Mouse (Mus musculus): Measurements from ENCODE around the gene Tmem88b. TPM values are rescaled to one million over a fixed set of nuclear protein-coding genes. Genes with fewer than 3 reads are reported as not detected.
A peak's percentile ranks its signal among the peaks of the same experiment; 100 is the strongest.
"Not testable (repeated sequence)": the region's sequence is repeated elsewhere in the genome, so short reads cannot be mapped to it uniquely, and the experiment has no call there.

Gene Tmem88b
- polyA plus RNA-seq, 1 experiment from 2014 or later = 0.85 TPM

DNA sequence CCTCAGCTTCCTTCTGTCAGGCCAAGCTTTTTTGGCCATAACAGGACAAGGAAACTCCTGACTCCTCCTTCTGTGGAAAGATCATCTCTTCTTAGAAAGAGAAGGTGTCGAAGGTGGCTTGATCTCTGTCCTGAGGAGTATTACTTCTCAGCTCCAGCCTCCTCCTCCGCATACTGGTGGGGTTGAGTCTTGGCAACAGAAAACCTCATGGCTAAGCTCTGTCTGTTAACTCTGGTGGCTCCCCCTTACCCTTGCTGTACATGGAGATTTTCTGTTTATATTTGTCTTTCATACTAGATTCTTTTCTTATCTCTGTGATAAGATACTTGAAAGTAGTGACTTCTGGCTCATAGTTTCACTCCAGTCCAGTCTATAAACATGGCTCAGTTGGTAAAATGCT, 8.1 kb upstream of the Tmem88b start:
- ATAC-seq = no peak
- no peak overlapping the region for H3K4me3 ChIP-seq (ENCODE audit: low read depth, low read length)
- no peak overlapping the region for H3K9ac ChIP-seq (ENCODE audit: low read depth, low read length)
- H3K9me3 ChIP-seq (replicated peaks; ENCODE audit: control insufficient read depth, low read length, poor library complexity, severe bottlenecking) = no peaks in the 10 kb centered on the region
- WGBS = 88% methylated on average over 2 of the region's 2 CpGs
- no peak overlapping the region for H3K4me2 ChIP-seq (ENCODE audit: low read length)
- H3K36me3 ChIP-seq (ENCODE audit: control insufficient read depth, insufficient read depth, low read length) = no peaks in the 10 kb centered on the region
- no peak overlapping the region for H3K27ac ChIP-seq (ENCODE audit: low read length)
- no peaks in the 10 kb centered on the region for H3K4me1 ChIP-seq (ENCODE audit: control insufficient read depth, insufficient read depth, low read length)
- no peaks in the 10 kb centered on the region for H3K27me3 ChIP-seq (ENCODE audit: control insufficient read depth, insufficient read depth, low read depth, low read length)

DNA sequence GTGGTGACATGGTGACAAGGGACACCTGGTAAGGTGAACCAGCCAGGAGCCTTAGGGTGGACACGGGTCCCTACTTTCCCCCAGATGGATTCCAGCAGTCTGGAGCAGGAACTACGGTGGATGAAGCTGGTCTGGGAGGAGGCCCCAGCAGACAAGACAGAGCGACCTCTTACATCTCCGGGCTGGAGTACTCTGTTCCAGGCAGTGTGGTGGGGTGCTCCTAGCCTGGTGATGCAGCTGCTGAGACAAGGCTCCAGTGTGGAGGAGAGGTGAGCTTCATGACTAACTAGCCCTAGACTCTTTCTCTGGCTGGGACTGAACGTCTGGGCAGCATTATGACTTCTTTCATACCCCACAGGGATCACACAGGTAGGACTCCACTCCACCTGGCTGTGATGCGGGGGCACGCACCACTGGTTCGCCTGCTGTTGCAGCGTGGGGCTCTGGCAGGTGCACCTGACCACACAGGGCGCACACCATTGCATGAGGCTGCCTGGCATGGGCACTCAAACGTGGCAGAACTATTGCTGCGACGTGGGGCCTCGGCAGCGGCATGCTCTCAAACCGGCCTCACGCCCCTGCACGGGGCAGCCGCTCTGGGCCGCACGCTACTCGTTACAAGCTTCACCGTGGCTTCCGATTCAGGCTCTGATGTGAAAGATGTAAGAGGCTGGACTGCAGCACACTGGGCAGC, 5.7 kb upstream of the Tmem88b start:
- Histone ChIP-seq H3K4me3 (ENCODE audit: low read depth, low read length) (no peak overlapping the region), H3K9me3 (replicated peaks; ENCODE audit: control insufficient read depth, low read length, poor library complexity, severe bottlenecking) (no peaks in the 10 kb centered on the region), H3K27me3 (ENCODE audit: control insufficient read depth, insufficient read depth, low read depth, low read length) (no peaks in the 10 kb centered on the region), H3K27ac (ENCODE audit: low read length) (no peak overlapping the region), H3K36me3 (ENCODE audit: control insufficient read depth, insufficient read depth, low read length) (no peaks in the 10 kb centered on the region), H3K4me2 (ENCODE audit: low read length) (no peak overlapping the region), H3K4me1 (ENCODE audit: control insufficient read depth, insufficient read depth, low read length) (no peaks in the 10 kb centered on the region), H3K9ac (ENCODE audit: low read depth, low read length) (no peak overlapping the region)
- no peak for ATAC-seq
- WGBS = 74% methylated on average over 24 of the region's 24 CpGs

DNA sequence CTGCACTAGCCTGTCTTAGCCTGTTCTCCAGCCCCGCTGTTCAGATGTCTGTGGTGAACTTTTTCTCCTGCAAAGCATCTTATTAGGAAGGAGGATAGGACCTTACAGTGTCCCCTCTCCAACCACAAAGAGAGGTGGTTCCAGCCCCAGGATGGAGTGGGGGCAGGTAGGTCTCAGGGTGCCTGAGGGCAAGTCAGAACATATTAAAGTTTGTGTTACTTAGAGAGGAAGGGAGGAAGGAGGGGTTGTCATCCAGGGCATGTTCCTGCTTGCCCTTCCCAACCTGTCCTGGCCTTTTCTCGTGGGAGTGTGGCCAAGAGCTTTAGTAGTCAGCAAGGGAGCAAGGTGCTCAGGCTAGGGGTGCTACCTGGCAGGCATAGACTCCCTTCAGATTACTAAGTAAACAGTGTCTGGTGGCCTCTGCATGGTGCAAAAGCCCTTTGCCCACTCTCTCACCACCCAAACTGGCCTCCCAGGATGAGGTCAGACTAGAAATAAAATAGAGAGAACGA, 5.0 kb upstream of the Tmem88b start:
- Histone ChIP-seq H3K27ac (ENCODE audit: low read length) (no peak overlapping the region), H3K36me3 (ENCODE audit: control insufficient read depth, insufficient read depth, low read length) (no peaks in the 10 kb centered on the region), H3K4me3 (ENCODE audit: low read depth, low read length) (no peak overlapping the region), H3K4me1 (ENCODE audit: control insufficient read depth, insufficient read depth, low read length) (no peaks in the 10 kb centered on the region), H3K4me2 (ENCODE audit: low read length) (no peak overlapping the region), H3K9ac (ENCODE audit: low read depth, low read length) (no peak overlapping the region), H3K9me3 (replicated peaks; ENCODE audit: control insufficient read depth, low read length, poor library complexity, severe bottlenecking) (no peaks in the 10 kb centered on the region), H3K27me3 (ENCODE audit: control insufficient read depth, insufficient read depth, low read depth, low read length) (no peaks in the 10 kb centered on the region)
- WGBS = 72% methylated on average over 3 of the region's 3 CpGs
- no peak for ATAC-seq

DNA sequence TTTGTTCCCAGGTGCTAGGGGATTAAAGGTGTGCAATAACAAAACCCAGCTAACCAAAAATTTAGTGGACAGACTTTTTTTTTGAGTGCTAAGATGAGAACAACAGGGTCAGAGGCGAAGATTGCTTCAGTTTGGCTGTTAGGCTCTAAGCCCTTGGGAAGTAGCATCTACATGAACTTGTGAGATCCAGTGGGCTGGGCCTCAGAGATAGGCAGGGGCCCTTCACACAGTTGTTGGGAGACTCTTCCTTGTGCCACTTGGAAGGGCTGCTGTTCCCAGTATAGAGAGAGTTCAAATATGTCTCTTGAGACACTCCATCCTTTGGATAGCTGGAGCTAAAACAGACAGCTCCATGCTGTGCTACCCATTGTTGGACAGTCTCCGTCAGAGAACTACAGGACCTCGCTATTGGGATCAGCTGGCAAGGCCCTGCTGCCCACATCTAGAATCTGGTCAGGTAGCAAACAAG, 4.4 kb upstream of the Tmem88b start, which contains the start of gene Ankrd65:
Gene Ankrd65 (plus strand): TSS at position 419 of the 469 bp plus-strand sequence.
- WGBS = 68% methylated on average over 3 of the region's 3 CpGs
- no peak for ATAC-seq
- Histone ChIP-seq H3K4me1 (ENCODE audit: control insufficient read depth, insufficient read depth, low read length) (0 out of 2 replicates have a peak, but pooled peaks cover 5% of the 10 kb centered on the region), H3K9ac (ENCODE audit: low read depth, low read length) (no peak within 1 kb of the TSS), H3K4me2 (ENCODE audit: low read length) (no peak within 1 kb of the TSS), H3K27me3 (ENCODE audit: control insufficient read depth, insufficient read depth, low read depth, low read length) (no peaks in the 10 kb centered on the region), H3K4me3 (ENCODE audit: low read depth, low read length) (no peak within 1 kb of the TSS), H3K27ac (ENCODE audit: low read length) (no peak within 1 kb of the TSS), H3K9me3 (replicated peaks; ENCODE audit: control insufficient read depth, low read length, poor library complexity, severe bottlenecking) (no peaks in the 10 kb centered on the region), H3K36me3 (ENCODE audit: control insufficient read depth, insufficient read depth, low read length) (no peaks in the 10 kb centered on the region)

DNA sequence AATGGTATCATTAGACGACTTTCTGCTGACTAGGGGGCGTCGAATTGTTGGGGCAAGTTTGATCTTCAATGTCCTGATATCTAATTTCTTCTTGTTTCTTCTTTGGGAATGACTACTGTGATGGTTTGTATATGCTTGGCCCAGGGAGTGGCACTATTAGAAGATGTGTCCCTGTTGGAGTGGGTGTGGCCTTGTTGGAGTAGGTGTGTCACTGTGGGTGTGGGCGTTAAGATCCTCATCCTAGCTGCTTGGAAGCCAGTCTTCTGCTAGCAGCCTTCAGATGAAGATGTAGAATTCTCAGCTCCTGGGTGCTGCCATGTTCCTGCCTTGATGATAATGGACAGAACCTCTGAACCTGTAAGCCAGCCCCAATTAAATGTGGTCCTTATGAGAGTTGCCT, 3.2 kb upstream of the Tmem88b start:
- not testable (repeated sequence) for H3K4me3 ChIP-seq (ENCODE audit: low read depth, low read length); H3K4me1 ChIP-seq (ENCODE audit: control insufficient read depth, insufficient read depth, low read length); H3K36me3 ChIP-seq (ENCODE audit: control insufficient read depth, insufficient read depth, low read length); H3K4me2 ChIP-seq (ENCODE audit: low read length); H3K27ac ChIP-seq (ENCODE audit: low read length); H3K9me3 ChIP-seq (replicated peaks; ENCODE audit: control insufficient read depth, low read length, poor library complexity, severe bottlenecking); ATAC-seq; H3K9ac ChIP-seq (ENCODE audit: low read depth, low read length); H3K27me3 ChIP-seq (ENCODE audit: control insufficient read depth, insufficient read depth, low read depth, low read length)
- 76% methylated on average over 4 of the region's 4 CpGs for WGBS

DNA sequence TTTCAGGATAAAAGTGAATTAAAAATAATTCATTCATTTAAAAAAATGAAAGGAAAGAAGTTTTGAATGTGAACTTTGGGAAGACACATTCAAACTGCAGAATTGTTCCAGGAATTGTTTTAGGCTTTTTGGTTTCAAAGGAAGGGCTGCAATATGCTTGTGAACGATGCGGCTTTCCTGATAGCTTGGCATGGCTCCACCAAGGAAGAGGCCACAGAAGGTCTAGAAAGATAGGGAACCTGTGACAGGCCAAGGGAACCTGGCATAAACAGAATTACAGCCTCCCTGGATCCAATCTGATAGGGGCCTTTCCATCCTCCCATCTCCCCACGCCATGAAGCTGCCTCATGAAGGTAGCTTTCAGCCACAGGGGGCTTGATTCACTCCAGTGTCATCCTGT, 2.6 kb upstream of the Tmem88b start:
- no peak for ATAC-seq
- Histone ChIP-seq H3K4me2 (ENCODE audit: low read length) (no peak overlapping the region), H3K27me3 (ENCODE audit: control insufficient read depth, insufficient read depth, low read depth, low read length) (no peaks in the 10 kb centered on the region)

DNA sequence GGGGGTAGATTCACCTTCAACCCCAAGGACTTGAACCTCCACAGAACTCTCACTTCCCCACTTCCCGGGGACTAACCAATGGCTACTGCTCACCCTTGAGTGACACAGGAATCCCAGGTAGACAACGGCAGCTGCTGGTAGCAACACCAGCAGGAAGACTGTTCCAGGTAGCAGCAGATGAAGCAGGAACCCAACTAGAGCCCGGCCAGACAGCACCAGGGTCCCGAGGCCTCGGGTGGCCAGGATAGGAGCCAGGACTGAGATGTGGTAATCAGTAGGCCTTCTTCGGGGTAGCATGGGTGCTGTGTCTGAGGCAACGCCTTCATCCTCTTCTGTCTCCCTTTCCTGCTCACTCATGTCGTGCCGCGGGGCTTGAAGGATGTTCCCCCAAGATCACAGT, 428 bp downstream of the Tmem88b start:
- H3K27ac ChIP-seq (ENCODE audit: low read length) = no peak overlapping the region
- peaks cover 19% of the 10 kb centered on the region for H3K4me1 ChIP-seq (ENCODE audit: control insufficient read depth, insufficient read depth, low read length)
- no peak overlapping the region for H3K4me3 ChIP-seq (ENCODE audit: low read depth, low read length)
- no peaks in the 10 kb centered on the region for H3K36me3 ChIP-seq (ENCODE audit: control insufficient read depth, insufficient read depth, low read length)
- WGBS = 79% methylated on average over 10 of the region's 10 CpGs
- no peaks in the 10 kb centered on the region for H3K27me3 ChIP-seq (ENCODE audit: control insufficient read depth, insufficient read depth, low read depth, low read length)
- H3K4me2 ChIP-seq (ENCODE audit: low read length) = peak overlapping the region; percentile 28; the same call in 1 of the 2 replicates
- no peak for ATAC-seq
- peak overlapping the region; percentile 43; the same call in 1 of the 2 replicates for H3K9ac ChIP-seq (ENCODE audit: low read depth, low read length)
- H3K9me3 ChIP-seq (replicated peaks; ENCODE audit: control insufficient read depth, low read length, poor library complexity, severe bottlenecking) = no peaks in the 10 kb centered on the region

More for the DNA sequence above, 2.6 kb upstream of the Tmem88b start:
- H3K4me3 ChIP-seq (ENCODE audit: low read depth, low read length) = no peak overlapping the region
- H3K9me3 ChIP-seq (replicated peaks; ENCODE audit: control insufficient read depth, low read length, poor library complexity, severe bottlenecking) = no peaks in the 10 kb centered on the region
- H3K36me3 ChIP-seq (ENCODE audit: control insufficient read depth, insufficient read depth, low read length) = no peaks in the 10 kb centered on the region
- H3K4me1 ChIP-seq (ENCODE audit: control insufficient read depth, insufficient read depth, low read length) = peaks cover 14% of the 10 kb centered on the region
- H3K27ac ChIP-seq (ENCODE audit: low read length) = no peak overlapping the region
- 83% methylated on average over 3 of the region's 3 CpGs for WGBS
- no peak overlapping the region for H3K9ac ChIP-seq (ENCODE audit: low read depth, low read length)

DNA sequence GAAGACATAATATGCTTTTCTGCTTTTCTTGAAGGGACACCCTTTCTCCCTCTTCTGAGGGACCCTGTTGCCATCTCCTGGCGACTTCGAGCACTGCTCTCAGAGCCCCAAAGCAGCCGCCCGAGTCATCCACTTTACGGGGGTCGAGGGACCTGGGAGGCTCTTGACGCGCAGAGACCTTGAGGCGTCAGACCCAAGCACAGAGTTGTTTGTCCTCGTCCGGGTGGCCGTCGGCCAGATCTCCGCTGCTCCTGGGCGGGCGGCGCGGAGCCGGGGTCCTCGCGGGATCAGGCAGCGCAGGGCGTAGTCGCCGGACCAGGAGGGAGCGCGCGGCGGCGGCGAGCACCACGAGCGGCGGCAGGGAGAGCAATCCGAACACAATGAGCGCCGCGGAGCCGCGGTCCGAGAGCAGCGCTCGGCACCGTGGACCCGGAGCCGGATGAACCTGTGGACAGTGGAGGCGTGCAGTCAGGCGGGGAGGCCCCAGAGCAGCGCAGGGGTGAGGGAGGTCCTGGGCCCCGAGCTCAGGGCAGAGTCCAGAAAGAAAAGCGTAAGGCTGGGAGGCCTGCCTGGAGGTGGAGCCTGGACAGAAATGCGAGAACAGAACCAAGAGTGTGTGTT, 1.5 kb downstream of the Tmem88b start:
- ATAC-seq = peak; percentile 92
- Histone ChIP-seq H3K36me3 (ENCODE audit: control insufficient read depth, insufficient read depth, low read length) (no peaks in the 10 kb centered on the region), H3K4me2 (ENCODE audit: low read length) (peak overlapping the region; percentile 75), H3K9me3 (replicated peaks; ENCODE audit: control insufficient read depth, low read length, poor library complexity, severe bottlenecking) (no peaks in the 10 kb centered on the region), H3K4me3 (ENCODE audit: low read depth, low read length) (peak overlapping the region; percentile 60), H3K27ac (ENCODE audit: low read length) (peak overlapping the region; percentile 89), H3K4me1 (ENCODE audit: control insufficient read depth, insufficient read depth, low read length) (peaks cover 19% of the 10 kb centered on the region), H3K27me3 (ENCODE audit: control insufficient read depth, insufficient read depth, low read depth, low read length) (no peaks in the 10 kb centered on the region), H3K9ac (ENCODE audit: low read depth, low read length) (peak overlapping the region; percentile 94)
- under 1% methylated on average over 51 of the region's 52 CpGs for WGBS

DNA sequence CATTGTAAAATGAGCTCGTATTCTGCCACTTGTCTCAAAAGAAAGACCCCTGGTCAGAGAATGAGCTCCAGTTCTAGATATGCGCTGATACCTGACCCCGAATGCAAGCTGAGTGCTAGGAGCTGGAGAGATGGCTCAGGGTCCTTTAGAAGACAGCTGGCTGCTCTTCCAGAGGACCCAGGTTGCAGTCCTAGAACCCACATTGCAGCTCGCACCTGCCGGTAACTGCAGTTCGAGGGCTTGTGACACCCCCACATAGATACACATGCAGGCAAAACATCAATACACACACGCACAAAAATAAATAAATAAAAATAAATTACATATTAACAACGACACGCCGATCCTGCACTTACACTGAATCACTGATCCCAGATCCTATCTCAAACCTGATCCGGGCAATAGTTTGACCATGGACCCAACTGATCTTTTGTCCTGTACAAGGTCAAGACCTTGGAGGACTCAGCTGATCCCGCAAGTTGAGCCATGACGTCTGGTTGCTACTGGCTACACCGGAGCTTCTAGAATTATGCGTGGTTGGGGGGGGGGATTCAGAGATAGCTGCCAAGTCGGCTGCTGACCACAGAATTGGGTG, 2.1 kb downstream of the Tmem88b start:
- Histone ChIP-seq H3K27ac (ENCODE audit: low read length) (peak overlapping the region; percentile 89), H3K4me2 (ENCODE audit: low read length) (peak overlapping the region; percentile 75), H3K36me3 (ENCODE audit: control insufficient read depth, insufficient read depth, low read length) (no peaks in the 10 kb centered on the region), H3K9ac (ENCODE audit: low read depth, low read length) (peak overlapping the region; percentile 94), H3K27me3 (ENCODE audit: control insufficient read depth, insufficient read depth, low read depth, low read length) (no peaks in the 10 kb centered on the region), H3K4me1 (ENCODE audit: control insufficient read depth, insufficient read depth, low read length) (peaks cover 19% of the 10 kb centered on the region), H3K4me3 (ENCODE audit: low read depth, low read length) (peak overlapping the region; percentile 60), H3K9me3 (replicated peaks; ENCODE audit: control insufficient read depth, low read length, poor library complexity, severe bottlenecking) (no peaks in the 10 kb centered on the region)
- 37% methylated on average over 16 of the region's 16 CpGs for WGBS
- ATAC-seq = no peak
